Mouse (Mus musculus): Measurements from ENCODE around the gene Pax6. TPM values are rescaled to one million over a fixed set of nuclear protein-coding genes. Genes with fewer than 3 reads are reported as not detected.

Gene Pax6
- 39.0 and 40.1 TPM in 2 replicates for polyA plus RNA-seq (2016; fragmentation: Nextera tagmentation; extraction: Ambion mirVana)

GRCm38 (mm10) chr2:105668271-105669270 lies at the start of gene Pax6:
TSS of gene Pax6 (plus strand) at chr2:105668900.
- peak within 1 kb of the TSS; percentile 91 for H3K27ac ChIP-seq (replicated peaks)
- H3K9me3 ChIP-seq (replicated peaks) = no peaks in the 10 kb centered on the region
- peak within 1 kb of the TSS; percentile 66 for H3K4me3 ChIP-seq
- 1% methylated on average over 44 of the region's 44 CpGs for whole genome bisulfite sequencing
- peaks cover 63% of the 10 kb centered on the region for H3K4me1 ChIP-seq
- peak; percentile 72 for DNase-seq (ENCODE audit: low spot score)
- no peaks in the 10 kb centered on the region for H3K36me3 ChIP-seq
- peaks cover 100% of the 10 kb centered on the region for H3K27me3 ChIP-seq (ENCODE audit: low read depth, poor library complexity, severe bottlenecking)

- Histone ChIP-seq H3K9me3 (replicated peaks) (no peaks in the 10 kb centered on the region), H3K36me3 (no peaks in the 10 kb centered on the region), H3K27ac (replicated peaks) (no peak overlapping the region), H3K27me3 (ENCODE audit: low read depth, poor library complexity, severe bottlenecking) (peaks cover 58% of the 10 kb centered on the region), H3K4me1 (no peaks in the 10 kb centered on the region), H3K4me3 (no peak overlapping the region)
- no peak for DNase-seq (ENCODE audit: low spot score)
- 86% methylated on average over 2 of the region's 2 CpGs for WGBS
Observed at GRCm38 (mm10) chr2:105648933-105649332, 19.8 kb upstream of the Pax6 start.

- Histone ChIP-seq H3K4me3 (no peak overlapping the region), H3K27ac (replicated peaks) (no peak overlapping the region), H3K4me1 (peaks cover 22% of the 10 kb centered on the region), H3K27me3 (ENCODE audit: low read depth, poor library complexity, severe bottlenecking) (peaks cover 99% of the 10 kb centered on the region), H3K9me3 (replicated peaks) (no peaks in the 10 kb centered on the region), H3K36me3 (no peaks in the 10 kb centered on the region)
- no peak for DNase-seq (ENCODE audit: low spot score)
- WGBS = 89% methylated on average over 8 of the region's 8 CpGs
Observed at GRCm38 (mm10) chr2:105656456-105656855, 12.2 kb upstream of the Pax6 start.

- peaks cover 35% of the 10 kb centered on the region for H3K4me1 ChIP-seq
- H3K4me3 ChIP-seq = peak overlapping the region; percentile 40
- DNase-seq (ENCODE audit: low spot score) = no peak
- H3K36me3 ChIP-seq = no peaks in the 10 kb centered on the region
- WGBS = 6% methylated on average over 9 of the region's 9 CpGs
- H3K27ac ChIP-seq (replicated peaks) = peak overlapping the region; percentile 53; the same call in 1 of the 2 replicates
- H3K27me3 ChIP-seq (ENCODE audit: low read depth, poor library complexity, severe bottlenecking) = peaks cover 100% of the 10 kb centered on the region
- H3K9me3 ChIP-seq (replicated peaks) = no peaks in the 10 kb centered on the region
Observed at GRCm38 (mm10) chr2:105659350-105659749, 9.3 kb upstream of the Pax6 start.

GRCm38 (mm10) chr2:105659926-105660873 lies 8.5 kb upstream of the Pax6 start:
- DNase-seq (ENCODE audit: low spot score) = peak; percentile 58
- 1% methylated on average over 41 of the region's 41 CpGs for WGBS
- H3K4me1 ChIP-seq = peaks cover 35% of the 10 kb centered on the region
- no peaks in the 10 kb centered on the region for H3K36me3 ChIP-seq
- peak overlapping the region; percentile 53 for H3K27ac ChIP-seq (replicated peaks)
- peak overlapping the region; percentile 40 for H3K4me3 ChIP-seq
- H3K9me3 ChIP-seq (replicated peaks) = no peaks in the 10 kb centered on the region
- H3K27me3 ChIP-seq (ENCODE audit: low read depth, poor library complexity, severe bottlenecking) = peaks cover 100% of the 10 kb centered on the region

GRCm38 (mm10) chr2:105660874-105661622 lies 7.7 kb upstream of the Pax6 start:
- WGBS = 3% methylated on average over 26 of the region's 26 CpGs

GRCm38 (mm10) chr2:105661623-105662066 lies 7.1 kb upstream of the Pax6 start:
- Histone ChIP-seq H3K27me3 (ENCODE audit: low read depth, poor library complexity, severe bottlenecking) (peaks cover 100% of the 10 kb centered on the region), H3K36me3 (no peaks in the 10 kb centered on the region), H3K27ac (replicated peaks) (peak overlapping the region; percentile 55; the same call in 1 of the 2 replicates), H3K9me3 (replicated peaks) (no peaks in the 10 kb centered on the region), H3K4me3 (peak overlapping the region; percentile 40; the same call in 1 of the 2 replicates), H3K4me1 (peaks cover 41% of the 10 kb centered on the region)
- under 1% methylated on average over 18 of the region's 18 CpGs for WGBS
- peak; percentile 53 for DNase-seq (ENCODE audit: low spot score)

More at GRCm38 (mm10) chr2:105660874-105661622, 7.7 kb upstream of the Pax6 start:
- Histone ChIP-seq H3K4me1 (peaks cover 35% of the 10 kb centered on the region), H3K27me3 (ENCODE audit: low read depth, poor library complexity, severe bottlenecking) (peaks cover 100% of the 10 kb centered on the region), H3K9me3 (replicated peaks) (no peaks in the 10 kb centered on the region), H3K4me3 (peak overlapping the region; percentile 40), H3K36me3 (no peaks in the 10 kb centered on the region), H3K27ac (replicated peaks) (peak overlapping the region; percentile 24)
- DNase-seq (ENCODE audit: low spot score) = peak; percentile 58

GRCm38 (mm10) chr2:105662121-105662520 lies 6.6 kb upstream of the Pax6 start:
- Histone ChIP-seq H3K27ac (replicated peaks) (no peak overlapping the region), H3K4me1 (peaks cover 46% of the 10 kb centered on the region), H3K9me3 (replicated peaks) (no peaks in the 10 kb centered on the region), H3K4me3 (peak overlapping the region; percentile 40; the same call in 1 of the 2 replicates), H3K27me3 (ENCODE audit: low read depth, poor library complexity, severe bottlenecking) (peaks cover 100% of the 10 kb centered on the region), H3K36me3 (no peaks in the 10 kb centered on the region)
- peak; percentile 41 for DNase-seq (ENCODE audit: low spot score)
- WGBS = 4% methylated on average over 16 of the region's 16 CpGs

- 3% methylated on average over 7 of the region's 7 CpGs for WGBS
- Histone ChIP-seq H3K27ac (replicated peaks) (no peak overlapping the region), H3K36me3 (no peaks in the 10 kb centered on the region), H3K9me3 (replicated peaks) (no peaks in the 10 kb centered on the region), H3K4me1 (peaks cover 51% of the 10 kb centered on the region), H3K27me3 (ENCODE audit: low read depth, poor library complexity, severe bottlenecking) (peaks cover 100% of the 10 kb centered on the region), H3K4me3 (no peak overlapping the region)
- DNase-seq (ENCODE audit: low spot score) = no peak
Observed at GRCm38 (mm10) chr2:105662606-105663005, 6.1 kb upstream of the Pax6 start.

- Histone ChIP-seq H3K36me3 (no peaks in the 10 kb centered on the region), H3K9me3 (replicated peaks) (no peaks in the 10 kb centered on the region), H3K4me1 (peaks cover 56% of the 10 kb centered on the region), H3K4me3 (no peak overlapping the region), H3K27ac (replicated peaks) (no peak overlapping the region), H3K27me3 (ENCODE audit: low read depth, poor library complexity, severe bottlenecking) (peaks cover 100% of the 10 kb centered on the region)
- whole genome bisulfite sequencing = 4% methylated on average over 10 of the region's 10 CpGs
- DNase-seq (ENCODE audit: low spot score) = peak; percentile 48
Observed at GRCm38 (mm10) chr2:105663101-105663511, 5.6 kb upstream of the Pax6 start.

GRCm38 (mm10) chr2:105664996-105665395 lies 3.7 kb upstream of the Pax6 start:
- DNase-seq (ENCODE audit: low spot score) = no peak
- Histone ChIP-seq H3K27ac (replicated peaks) (no peak overlapping the region), H3K36me3 (no peaks in the 10 kb centered on the region), H3K27me3 (ENCODE audit: low read depth, poor library complexity, severe bottlenecking) (peaks cover 100% of the 10 kb centered on the region), H3K4me1 (peaks cover 67% of the 10 kb centered on the region), H3K4me3 (no peak overlapping the region), H3K9me3 (replicated peaks) (no peaks in the 10 kb centered on the region)
- WGBS = 6% methylated on average over 5 of the region's 5 CpGs
